Mouse (Mus musculus): ENCODE measurements around the gene Abca12.
A peak's percentile ranks its signal among the peaks of the same experiment; 100 is the strongest.

The Abca12 gene

GRCm38 (mm10) chr1:71414810-71415209 lies at the start of gene Abca12:
Abca12 (minus strand) TSS chr1:71414910.
- no peak for DNase-seq

DNA sequence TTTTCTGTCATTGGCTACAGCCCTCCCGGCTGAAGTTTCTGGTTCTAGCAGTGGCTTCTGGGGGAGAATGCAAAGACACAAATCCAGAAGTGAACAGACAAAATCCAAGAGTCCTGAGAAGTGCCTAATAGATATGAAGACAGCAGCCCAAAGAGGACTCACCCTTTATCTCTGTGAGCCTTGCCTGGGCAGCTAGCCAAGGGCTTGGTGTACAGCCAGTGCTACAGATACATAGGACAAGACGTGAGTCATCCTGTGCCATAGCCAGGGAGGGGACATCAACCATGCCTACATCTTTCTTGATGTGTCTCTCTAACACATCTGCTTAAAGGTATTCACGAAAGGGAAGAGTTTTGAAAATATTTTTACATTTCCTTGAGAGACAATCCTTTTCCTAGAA lies 43.3 kb upstream of the Abca12 start:
- DNase-seq, result no peak

GRCm38 (mm10) chr1:71447424-71447823 lies 32.7 kb upstream of the Abca12 start:
- no peak for DNase-seq

GRCm38 (mm10) chr1:71421741-71422333 lies 7.1 kb upstream of the Abca12 start:
- no peak for DNase-seq

DNA sequence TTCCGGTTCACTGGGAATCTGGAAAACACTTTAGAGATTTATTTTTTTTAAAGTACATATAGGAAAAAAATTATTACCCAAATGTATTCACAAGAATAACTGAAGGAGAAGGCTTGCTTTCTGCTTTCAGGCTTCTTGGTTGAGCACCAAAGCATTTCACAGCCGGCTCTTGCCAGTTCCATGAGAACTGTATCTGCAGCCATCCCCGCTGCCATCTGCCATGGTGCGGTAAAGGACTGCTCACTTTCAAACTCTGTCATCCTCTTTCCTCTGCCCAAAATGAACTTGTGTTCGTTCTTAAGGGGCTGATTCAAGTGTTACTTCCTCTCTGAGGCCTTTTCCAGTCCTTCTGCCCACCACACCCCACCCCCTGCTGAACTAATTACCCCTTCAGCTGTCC lies 3.8 kb upstream of the Abca12 start:
- peak; percentile 43 for DNase-seq

DNA sequence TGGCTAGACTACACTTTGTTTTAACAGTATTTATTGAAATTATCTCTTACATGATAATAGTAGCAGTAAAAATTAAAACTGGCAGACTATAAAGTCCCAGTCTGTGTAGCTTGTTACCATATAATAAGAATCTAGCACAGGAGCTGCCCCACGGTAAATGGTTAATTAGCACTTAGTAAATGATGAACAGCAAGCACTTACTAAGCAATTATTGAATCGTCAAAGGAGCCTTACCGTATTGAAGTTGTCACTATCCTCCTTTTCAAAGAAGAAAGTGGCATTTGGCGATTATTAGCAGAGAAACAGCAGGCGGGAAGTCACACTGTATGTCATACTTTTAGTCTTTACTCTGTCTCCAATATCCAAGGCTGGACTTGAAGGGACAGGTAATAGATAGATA lies 3.2 kb upstream of the Abca12 start:
- DNase-seq, result no peak

DNA sequence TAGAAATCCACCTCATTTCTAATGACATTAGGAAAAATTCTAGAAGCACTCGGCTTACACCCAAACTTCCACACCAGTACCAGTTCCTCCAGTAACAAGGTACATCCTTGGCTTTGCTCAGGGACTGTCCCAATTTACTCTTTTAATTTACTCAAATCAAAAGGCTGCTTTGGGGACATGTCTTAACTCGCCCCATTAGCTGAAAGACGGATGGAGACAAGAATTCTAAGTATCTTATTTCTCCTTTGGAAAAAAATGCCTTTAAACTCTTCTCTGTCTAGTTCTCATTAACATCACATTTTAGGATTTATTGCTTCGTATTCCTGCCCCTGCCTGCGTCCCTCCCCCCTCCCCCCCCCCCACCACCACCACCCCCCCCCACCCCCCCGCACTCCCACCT lies 626 bp downstream of the Abca12 start:
- DNase-seq, result no peak

DNA sequence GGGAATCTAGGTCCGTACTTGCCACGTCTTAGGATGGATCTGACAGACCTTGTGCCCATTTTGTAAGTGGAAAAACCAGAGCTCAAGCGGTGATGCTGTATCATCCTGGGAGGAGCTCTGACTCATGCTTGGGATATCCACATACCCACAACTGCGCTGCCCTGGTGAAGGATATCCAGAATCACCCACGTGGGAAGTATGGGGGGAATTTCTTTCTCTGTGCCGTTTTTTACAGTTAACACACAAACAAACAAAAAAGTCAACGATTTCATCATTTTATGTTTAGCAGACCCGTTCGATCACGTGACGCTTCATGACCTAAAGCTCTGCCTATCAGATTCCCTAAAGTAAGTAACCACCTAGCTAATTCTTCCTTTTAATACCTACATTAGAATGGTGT lies 1.6 kb downstream of the Abca12 start:
- no peak for DNase-seq

DNA sequence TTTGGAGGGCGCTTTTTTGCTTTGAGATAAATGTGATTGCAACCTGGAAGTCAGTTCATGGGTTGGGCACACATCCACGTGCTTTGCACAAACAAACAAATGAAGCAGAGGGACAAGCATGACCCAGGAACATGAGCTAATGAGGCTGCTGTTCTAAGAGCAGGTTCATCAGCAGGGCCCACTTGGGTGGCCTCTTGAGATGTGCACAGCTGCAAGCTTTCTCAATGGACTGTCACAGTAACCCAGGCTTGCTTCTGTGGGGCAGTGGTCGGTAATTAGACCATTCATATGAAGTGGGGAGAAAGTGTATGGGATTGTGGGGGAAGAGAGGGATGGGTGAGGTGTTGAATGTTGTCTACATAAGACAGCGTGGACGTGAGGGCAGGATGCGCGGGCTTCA lies 7.0 kb downstream of the Abca12 start:
- DNase-seq, result no peak

DNA sequence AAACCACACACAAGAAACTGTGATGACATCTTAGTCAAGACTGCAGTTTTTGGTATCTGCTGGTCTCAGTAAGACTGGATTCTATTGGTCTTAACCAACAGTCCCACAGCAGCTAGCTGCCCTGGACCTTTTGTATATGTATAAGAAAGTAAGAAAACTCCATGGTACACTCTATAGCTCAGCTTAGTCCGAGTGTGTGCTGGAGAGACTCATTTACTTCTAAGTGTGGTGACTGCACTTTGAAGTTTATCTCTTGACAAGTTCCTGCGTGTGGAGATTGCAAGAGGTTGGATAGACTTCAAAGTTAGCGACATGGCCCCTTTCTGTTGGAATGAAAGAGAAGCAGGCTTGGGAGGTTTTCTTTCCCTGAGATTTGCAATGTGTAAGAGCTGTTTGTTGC lies 17.1 kb downstream of the Abca12 start:
- DNase-seq, result no peak

DNA sequence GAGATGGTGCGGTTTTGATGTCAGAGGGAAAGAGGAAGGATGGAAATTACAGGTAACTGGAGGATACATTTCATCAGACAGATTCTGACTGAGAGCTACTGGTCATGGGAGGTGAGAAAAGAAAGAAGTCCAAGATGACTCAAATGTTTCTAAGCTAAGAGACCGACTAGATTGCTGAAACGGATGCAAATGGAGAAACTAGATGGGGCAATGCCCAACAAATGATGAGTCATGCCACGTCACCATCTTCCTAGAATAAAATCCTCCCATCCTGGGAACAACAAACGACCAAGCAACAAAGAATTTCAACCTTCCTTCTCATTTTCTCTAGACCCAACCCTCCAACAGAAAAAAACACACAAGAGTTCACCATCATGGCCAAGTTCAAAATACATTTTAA lies 18.6 kb downstream of the Abca12 start:
- no peak for DNase-seq

DNA sequence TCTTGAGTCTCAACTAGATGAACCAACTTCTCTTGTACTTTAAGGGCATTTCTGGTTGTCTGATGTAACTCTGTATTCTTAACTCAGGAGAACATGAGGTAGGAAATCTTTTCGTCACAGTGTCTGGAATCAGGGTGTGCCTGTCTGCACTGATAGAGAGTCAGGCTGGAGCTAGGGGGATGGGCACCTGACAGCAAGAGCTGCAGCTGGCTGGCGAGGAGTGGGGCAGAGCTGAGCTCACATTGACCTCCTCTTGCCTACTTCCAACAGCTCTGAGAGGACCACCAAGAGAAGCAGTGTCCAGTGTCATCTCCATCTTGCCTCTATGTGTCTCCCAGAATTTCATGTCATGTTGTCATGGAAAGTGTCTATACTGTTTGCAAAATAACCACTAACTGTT lies 20.5 kb downstream of the Abca12 start:
- DNase-seq, result no peak

- no peak for DNase-seq
Observed at GRCm38 (mm10) chr1:71393489-71393888, 21.2 kb downstream of the Abca12 start.

DNA sequence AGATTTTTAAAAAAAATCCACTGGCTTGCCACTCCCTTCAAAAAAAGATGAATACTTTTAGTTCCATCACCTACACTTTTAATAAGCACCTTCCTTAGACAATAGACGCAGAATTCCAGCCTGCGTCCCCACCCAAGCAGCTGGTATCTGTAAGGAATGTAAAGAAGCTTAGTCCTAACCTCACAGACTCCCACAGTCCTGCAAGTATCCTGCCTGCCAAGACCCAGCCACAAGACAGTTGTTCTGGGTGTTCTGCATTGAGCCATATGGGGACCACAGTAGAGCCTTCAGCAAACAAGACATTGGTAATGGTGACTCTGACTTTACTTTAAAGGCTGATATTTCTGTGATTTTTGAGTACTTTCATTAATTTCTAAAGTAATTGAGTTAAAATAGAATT lies 22.2 kb downstream of the Abca12 start:
- no peak for DNase-seq

- DNase-seq, result no peak
Observed at GRCm38 (mm10) chr1:71386593-71386992, 28.1 kb downstream of the Abca12 start.

- no peak for DNase-seq
Observed at GRCm38 (mm10) chr1:71384098-71384497, 30.6 kb downstream of the Abca12 start.

DNA sequence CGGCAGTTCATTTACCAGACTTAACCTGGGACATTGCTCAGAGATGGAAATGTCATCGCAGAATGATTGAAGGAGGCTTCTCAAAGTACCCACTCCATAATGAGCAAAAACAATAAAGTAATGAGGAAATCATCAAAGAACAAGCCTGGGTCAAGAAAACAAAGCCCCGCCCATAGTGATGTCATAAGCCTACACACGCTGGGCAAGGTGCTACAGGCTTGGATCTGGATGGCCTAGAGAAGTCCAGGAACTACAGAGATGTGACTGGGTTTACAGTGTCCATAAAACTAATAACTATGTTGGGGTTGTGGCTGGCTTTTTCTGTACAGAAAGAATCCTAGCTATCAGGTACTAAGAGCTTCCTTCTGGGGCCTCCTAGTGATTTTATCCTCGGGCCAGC lies 41.6 kb downstream of the Abca12 start:
- no peak for DNase-seq

GRCm38 (mm10) chr1:71370266-71370665 lies 44.4 kb downstream of the Abca12 start:
- DNase-seq, result no peak

DNA sequence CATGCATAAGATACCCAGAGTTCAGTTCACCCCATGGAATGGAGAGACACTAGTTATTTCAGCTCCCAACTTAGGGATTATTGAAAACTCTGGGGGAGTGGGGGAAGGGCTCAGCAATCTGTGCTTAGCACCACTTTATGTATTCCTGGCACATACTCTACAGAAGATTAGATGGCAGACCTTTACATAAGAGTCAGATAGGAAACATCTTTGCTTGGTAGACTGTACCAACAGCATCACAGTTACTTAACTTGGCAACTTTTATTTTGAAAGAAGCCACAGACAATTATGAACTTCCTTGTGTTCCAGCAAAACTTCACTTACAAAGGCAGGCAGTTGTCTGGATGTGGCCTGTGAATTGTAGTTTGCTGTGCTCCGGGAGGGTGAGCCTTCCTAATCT lies 46.9 kb downstream of the Abca12 start:
- no peak for DNase-seq

DNA sequence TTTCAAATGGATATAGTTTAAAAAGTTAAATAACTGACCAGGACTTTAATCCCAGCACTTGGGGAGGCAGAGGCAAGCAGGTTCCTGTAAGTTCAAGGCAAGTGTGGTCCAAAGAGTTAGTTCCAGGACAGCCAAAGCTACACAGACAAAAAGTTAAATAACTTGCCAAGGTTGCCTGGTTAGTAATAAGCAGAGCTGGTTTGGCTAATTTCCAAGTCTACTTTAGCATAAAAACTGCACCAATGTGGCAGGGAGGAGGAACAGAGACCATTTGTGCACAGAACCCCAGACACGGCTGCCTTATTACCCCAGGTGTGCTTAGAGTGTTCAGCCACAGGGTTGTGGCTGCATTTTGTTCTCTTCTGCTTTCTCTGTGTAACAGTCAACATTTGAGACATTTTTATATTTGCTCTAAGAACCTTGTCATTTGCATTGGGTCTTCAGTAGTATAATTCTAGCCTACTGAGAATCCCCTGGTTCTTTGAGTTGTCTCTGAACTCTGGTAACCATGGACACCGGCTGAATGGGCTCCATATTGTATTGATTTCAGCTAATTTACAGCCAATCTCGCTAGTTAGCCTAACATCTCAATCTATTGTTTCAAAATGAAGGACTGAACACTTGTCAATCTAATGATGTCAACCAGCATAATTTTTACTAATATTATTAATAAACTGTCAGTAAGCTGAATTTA lies 71.7 kb downstream of the Abca12 start:
- no peak for DNase-seq

GRCm38 (mm10) chr1:71342261-71342594 lies 72.5 kb downstream of the Abca12 start:
- DNase-seq, result no peak

GRCm38 (mm10) chr1:71341370-71342260 lies 73.1 kb downstream of the Abca12 start:
- no peak for DNase-seq

DNA sequence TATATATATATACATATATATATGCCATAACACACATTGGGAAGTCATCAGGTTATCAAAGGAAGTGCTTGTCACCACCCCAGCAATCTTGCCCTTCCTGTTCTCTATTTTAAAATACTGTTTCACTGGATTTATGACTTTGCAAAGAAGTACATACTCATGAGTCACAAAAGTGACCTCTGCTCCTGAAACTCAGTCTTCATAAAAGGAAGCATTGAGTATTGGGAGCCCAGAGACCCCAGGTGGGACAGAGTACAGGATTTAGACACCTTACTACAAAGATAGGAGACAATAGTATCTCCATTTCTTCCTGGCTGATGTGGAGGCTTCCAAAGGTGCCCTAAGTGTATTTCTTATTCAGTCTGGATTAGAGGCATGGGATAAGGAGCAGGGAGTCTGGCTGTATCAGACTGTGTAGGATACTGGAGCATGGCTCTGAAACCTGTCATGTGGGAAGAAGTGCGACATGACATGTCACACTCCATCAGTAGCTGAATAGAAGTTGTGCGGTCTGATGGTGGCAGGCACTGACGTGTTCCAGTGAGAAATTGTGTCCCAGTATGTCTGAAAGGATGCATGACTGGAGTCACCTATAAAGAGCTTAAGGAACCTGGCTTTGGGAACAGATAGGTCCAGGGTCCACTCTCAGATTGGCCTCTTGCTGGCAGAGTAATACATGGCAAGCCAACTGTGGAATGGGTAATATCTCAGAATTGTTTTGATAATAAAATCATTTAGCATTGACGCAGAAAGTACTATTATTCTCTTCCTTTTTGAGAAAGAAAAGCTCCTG lies 76.0 kb downstream of the Abca12 start:
- DNase-seq, result no peak

Data from right cerebral cortex, postnatal 25 days (tissue).